Mouse (Mus musculus): ENCODE results near the gene Olfr798.

Olfr798 gene

GRCm38 (mm10) chr10:129627834-129628233, at the start of gene Olfr798:
Gene Olfr798 (minus strand): TSS chr10:129627934.
- in situ Hi-C loops (cut with MseI, MboI): no loop called here

DNA sequence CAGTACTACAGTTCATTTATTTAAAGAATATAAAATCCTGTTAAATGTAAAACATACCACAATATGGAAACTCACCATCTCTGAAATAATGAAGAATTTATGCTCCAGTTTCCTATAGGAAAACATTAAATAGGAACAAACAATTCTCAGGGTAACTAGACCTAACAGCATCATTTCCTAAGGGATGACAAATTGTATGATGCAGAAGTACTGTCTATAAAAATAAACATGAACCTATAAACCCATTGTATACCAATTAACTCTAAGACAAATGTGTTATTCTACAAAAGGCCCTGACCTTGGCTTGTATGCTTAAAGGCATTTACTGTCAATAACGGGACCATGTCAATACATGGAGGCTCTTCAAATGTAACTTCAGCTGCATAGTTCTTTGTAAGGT, 46.0 kb upstream of the Olfr798 start, which contains the start of gene Olfr801:
Olfr801 (minus strand) TSS at position 101 of the 400 bp plus-strand sequence.
- in situ Hi-C loops (cut with MseI, MboI): no loop called here

GRCm38 (mm10) chr10:129657394-129657793, 29.7 kb upstream of the Olfr798 start, which contains the start of gene Olfr800:
Gene Olfr800 (plus strand): TSS chr10:129657694.
- in situ Hi-C loops (cut with MseI, MboI): no loop called here

- in situ Hi-C loops (cut with MseI, MboI): no loop called here
Observed at GRCm38 (mm10) chr10:129651763-129652162, 24.0 kb upstream of the Olfr798 start.

DNA sequence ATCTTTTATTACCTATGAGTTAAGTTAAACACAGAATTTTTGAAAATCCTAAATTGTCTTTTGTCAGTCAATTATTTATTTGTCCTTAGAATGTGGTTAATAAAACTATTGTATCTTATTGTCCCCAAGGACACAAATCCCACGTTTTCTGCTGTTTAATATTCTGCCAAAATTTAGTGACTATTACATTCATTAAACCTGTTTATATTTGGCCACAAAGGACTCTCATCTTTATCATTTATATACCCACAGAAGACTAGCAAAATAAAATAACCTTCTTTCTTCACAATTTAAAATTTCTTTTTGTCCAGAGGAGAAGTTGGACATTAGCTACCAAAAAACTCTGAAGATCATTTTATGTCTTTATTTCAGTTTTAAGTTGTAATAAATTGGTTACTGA, 9.4 kb upstream of the Olfr798 start, which contains the start of gene Olfr799:
Olfr799 (plus strand) TSS at position 301 of the 400 bp plus-strand sequence.
- in situ Hi-C loops (cut with MseI, MboI): no loop called here

- in situ Hi-C loops (cut with MseI, MboI): no loop called here
Observed at GRCm38 (mm10) chr10:129623251-129623650, 4.5 kb downstream of the Olfr798 start.

DNA sequence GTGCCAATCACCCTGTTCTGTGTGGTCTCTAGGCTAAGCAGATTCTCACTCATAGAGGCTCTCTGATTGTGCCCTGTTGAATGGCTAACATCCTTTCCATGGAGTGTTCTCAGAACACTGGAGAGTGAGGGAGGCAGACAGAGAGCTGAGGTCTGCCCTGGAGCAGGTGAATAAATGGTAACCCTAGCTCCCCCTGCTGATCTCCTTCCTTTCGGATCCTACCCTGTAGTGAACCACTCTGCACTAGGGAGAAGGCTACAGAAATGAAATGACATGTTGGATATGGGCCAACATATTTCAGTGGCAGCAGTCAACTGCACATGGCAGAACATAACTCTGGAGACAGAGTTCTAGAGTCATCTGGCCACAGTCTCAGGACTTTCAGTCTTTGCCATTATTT, 6.0 kb downstream of the Olfr798 start:
- in situ Hi-C loops (cut with MseI, MboI): no loop called here

- in situ Hi-C loops (cut with MseI, MboI): no loop called here
Observed at GRCm38 (mm10) chr10:129612470-129612869, 15.3 kb downstream of the Olfr798 start, which contains the start of gene Olfr796. Gene Olfr796 (minus strand): TSS chr10:129612570.

GRCm38 (mm10) chr10:129577066-129577465, 50.7 kb downstream of the Olfr798 start:
- in situ Hi-C loops (cut with MseI, MboI): no loop called here
